Mouse (Mus musculus) Patski (cell line): ENCODE measurements around the gene Gclm. TPM values are rescaled to one million over a fixed set of nuclear protein-coding genes. Genes with fewer than 3 reads are reported as not detected.
"Not testable (repeated sequence)": the region's sequence is repeated elsewhere in the genome, so short reads cannot be mapped to it uniquely, and the experiment has no call there.

Source experiments
- ATAC-seq: fragments of 100-300 bp; one replicate; pipeline ENCODE4 v1.8.0; 2021
- CTCF ChIA-PET: fragments of 350-600 bp; sonication (Branson Sonifier 250); formaldehyde crosslinking; loops from one replicate; lab custom pipeline; 2022; ENCODE audit warnings: inconsistent platforms; lab: Charles Lee
- POLR2A ChIA-PET: fragments of 350-600 bp; sonication (Branson Sonifier 250); formaldehyde crosslinking; loops from one replicate; lab custom pipeline; 2022; ENCODE audit warnings: antibody characterized with exemption, inconsistent platforms; lab: Charles Lee
- DNase-seq: peaks from one replicate; pipeline ENCODE4 v3.0.0-alpha.2; 2011; ENCODE audit warnings: low read depth, low spot score
- H3K27me3 ChIP-seq: fragments of 371-371 bp; one replicate; pipeline ENCODE4 v1.5.1; 2021
- CTCF ChIP-seq: fragments of 100-300 bp; IDR thresholded peaks from one replicate; pipeline ENCODE4 v1.5.1; 2021
- in situ Hi-C: fragments of 300-500 bp; cut with MboI; formaldehyde crosslinking; loops from 3 replicates; pipeline ENCODE4 v1.11.1; 2018; ENCODE audit warnings: low pct_unique_long_range_greater_than_20kb, mixed read lengths
- polyA plus RNA-seq: library from polyadenylated mRNA; unstranded; gene quantifications from one replicate; pipeline ENCODE4 v1.2.3, GENCODE M21; 2021

Gclm gene
- polyA plus RNA-seq, 1 experiment from 2014 or later = 459 TPM

DNA sequence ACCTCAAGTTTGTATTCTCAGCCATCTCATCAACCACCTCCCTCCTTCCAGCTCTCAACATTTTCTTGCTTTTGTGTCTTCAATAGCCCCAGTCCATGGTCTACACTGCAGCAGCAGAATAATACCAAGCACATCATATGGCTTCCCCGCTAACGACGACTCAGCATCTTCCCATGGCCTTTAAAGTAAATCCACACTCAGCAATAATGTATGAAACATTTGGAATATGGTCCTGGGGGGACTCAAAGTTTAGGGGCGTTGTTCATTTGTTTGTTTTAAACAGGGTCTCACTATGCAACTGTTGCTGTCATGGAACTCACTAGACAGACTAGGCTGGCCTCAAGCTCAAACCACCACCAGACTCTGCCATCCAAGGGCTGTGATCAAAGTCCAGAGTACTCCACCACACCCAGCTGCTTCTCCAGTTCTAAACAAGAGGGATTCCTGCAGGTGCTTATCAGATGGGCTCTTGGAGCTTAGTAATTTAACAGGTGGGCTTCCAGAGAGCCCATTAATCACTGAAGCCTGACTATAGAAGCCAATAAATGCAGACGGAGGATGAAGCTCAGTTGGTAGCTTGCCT lies 43.3 kb downstream of the Gclm start:
- H3K27me3 ChIP-seq = no peaks in the 10 kb centered on the region
- CTCF ChIA-PET = interaction anchor here (1.1 kb wide), 2 partner anchors 119 to 174 kb away, joined by 3 to 5 read pairs; no protein-coding TSS in a partner anchor
- no peak for TF ChIP-seq CTCF
- in situ Hi-C loops = no loop called here
- POLR2A ChIA-PET = interaction anchor here (0.6 to 1.0 kb wide), 2 partner anchors 9 to 257 kb away, joined by 3 read pairs; no protein-coding TSS in a partner anchor
- ATAC-seq (no peak), DNase-seq (no peak)

DNA sequence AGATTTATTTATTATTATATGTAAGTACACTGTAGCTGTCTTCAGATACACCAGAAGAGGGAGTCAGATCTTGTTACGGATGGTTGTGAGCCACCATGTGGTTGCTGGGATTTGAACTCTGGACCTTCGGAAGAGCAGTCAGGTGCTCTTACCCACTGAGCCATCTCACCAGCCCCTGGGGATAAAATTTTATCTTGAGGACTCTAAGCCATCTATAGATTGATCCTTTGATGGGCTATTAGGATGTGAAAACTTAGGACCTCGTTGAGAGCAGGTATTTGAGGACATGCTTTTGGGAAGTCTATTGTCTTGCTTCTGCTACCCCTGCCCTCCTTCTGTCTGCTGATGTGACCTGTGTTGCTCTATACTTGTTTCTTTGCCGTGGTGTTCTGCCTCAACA lies 44.0 kb downstream of the Gclm start:
- in situ Hi-C loops, DNase-seq, H3K27me3 ChIP-seq, ATAC-seq: not testable (repeated sequence)
- CTCF ChIA-PET = interaction anchor here (0.8 to 2.0 kb wide), 5 partner anchors 9 to 173 kb away, joined by 3 to 8 read pairs (median 3); no protein-coding TSS in a partner anchor
- POLR2A ChIA-PET = interaction anchor here (0.7 to 1.0 kb wide), 2 partner anchors 10 to 304 kb away, joined by 3 read pairs; no protein-coding TSS in a partner anchor

DNA sequence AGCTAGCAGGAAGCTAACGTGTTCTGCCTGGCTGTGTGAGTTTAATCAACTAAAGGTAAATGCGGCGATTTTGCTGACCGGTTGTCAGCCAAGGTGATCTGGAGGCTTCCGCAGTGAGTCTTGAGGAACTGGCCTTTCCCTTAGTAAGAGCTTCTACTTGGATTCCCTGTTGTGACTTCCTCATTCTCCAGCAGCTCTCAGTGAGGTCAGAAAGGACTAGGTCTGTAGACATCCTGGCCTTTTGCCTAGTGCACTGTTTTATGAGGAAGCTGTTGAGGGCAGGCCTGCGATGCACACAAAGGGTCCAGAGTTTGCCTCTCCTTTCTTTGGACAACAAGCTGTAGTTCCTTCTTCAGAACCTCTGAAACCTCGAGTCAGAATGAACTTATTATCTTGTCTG lies 45.3 kb downstream of the Gclm start:
- no peak for TF ChIP-seq CTCF
- no peaks in the 10 kb centered on the region for H3K27me3 ChIP-seq
- ChIA-PET POLR2A (no interaction called here), CTCF (interaction anchor here (1.0 to 4.2 kb wide), 8 partner anchors 8 to 121 kb away, joined by 3 to 22 read pairs (median 4); no protein-coding TSS in a partner anchor)
- no peak for DNase-seq
- in situ Hi-C loops = no loop called here
- ATAC-seq = no peak

DNA sequence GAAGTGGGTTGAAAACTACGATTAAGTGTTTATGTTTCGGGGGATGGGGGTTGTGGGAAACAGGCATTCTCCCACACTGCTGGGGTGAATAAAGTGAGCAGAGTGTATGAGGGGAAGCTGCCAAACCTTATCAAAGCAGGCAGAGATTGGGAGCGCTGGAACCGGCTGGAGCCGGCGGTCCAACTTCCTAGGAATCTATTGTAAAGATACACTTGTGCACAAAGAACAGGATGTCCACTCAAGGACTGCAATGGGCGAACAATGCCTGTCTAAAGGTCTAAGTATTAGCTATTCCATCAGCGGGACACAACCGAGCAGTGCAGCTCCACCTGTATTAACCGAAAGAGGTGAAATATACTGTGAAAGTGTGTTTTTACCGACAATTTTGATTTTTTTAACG lies 46.5 kb downstream of the Gclm start:
- no peak for TF ChIP-seq CTCF
- ChIA-PET POLR2A (interaction anchor here (0.6 to 1.9 kb wide), 3 partner anchors 18 to 689 kb away, joined by 3 to 4 read pairs (median 4); partner anchors contain the start of gene Dnttip2), CTCF (interaction anchor here (0.8 to 4.2 kb wide), 13 partner anchors 9 to 175 kb away, joined by 3 to 22 read pairs (median 4); no protein-coding TSS in a partner anchor)
- H3K27me3 ChIP-seq = no peaks in the 10 kb centered on the region
- ATAC-seq (no peak), DNase-seq (no peak)
- in situ Hi-C loops = no loop called here

DNA sequence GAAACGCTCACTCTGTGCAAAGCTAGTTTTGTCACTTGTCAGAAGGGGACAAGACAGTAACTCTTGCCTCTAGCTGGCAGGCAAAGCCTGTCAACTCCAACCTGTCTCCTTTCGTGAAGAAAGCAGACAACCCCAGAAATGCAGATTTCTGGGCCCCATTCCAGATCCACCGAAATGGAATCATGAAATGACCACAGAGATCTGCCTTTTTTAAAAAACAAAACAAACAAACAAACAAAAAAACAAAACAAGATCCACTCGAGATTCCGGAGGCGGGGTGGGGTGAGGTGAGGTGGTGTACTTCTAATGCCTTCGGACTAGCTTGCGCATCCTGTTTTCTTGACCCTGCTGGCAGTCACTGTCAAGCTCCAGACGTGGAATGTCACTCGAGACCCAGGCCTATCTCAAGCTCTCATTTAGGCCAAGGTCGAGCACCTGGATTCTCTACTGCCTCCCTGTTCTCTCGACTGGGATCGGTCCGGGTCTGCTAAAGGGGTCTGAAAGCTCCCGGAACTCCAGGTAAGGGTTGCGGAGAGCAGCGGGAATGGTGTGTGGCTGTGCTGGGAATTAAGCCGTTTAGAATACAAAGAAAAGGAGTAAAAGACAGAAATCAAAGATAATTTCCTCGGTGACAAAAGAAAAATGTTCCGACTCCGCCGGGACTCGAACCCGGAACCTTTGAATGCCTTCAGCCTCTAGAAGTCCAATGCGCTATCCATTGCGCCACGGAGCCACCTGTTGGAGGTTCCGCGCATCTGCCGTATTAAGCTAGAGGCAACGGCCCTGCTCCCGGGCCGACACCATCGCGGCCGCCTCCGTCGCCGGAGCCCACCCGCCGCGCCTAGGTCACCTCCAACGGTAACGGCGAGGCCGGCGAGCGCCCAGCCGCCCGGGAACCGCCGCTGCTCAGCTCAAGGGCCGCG lies 47.2 kb downstream of the Gclm start:
- in situ Hi-C loops = no loop called here
- DNase-seq (peak; percentile 77), ATAC-seq (peak; percentile 71)
- no peaks in the 10 kb centered on the region for H3K27me3 ChIP-seq
- CTCF ChIA-PET = interaction anchor here (0.6 to 4.2 kb wide), 14 partner anchors 12 to 325 kb away, joined by 3 to 22 read pairs (median 4); no protein-coding TSS in a partner anchor
- POLR2A ChIA-PET = interaction anchor here (0.6 to 1.9 kb wide), 7 partner anchors 15 to 689 kb away, joined by 3 to 6 read pairs (median 4); partner anchors contain the start of gene Dnttip2
- no peak for TF ChIP-seq CTCF

DNA sequence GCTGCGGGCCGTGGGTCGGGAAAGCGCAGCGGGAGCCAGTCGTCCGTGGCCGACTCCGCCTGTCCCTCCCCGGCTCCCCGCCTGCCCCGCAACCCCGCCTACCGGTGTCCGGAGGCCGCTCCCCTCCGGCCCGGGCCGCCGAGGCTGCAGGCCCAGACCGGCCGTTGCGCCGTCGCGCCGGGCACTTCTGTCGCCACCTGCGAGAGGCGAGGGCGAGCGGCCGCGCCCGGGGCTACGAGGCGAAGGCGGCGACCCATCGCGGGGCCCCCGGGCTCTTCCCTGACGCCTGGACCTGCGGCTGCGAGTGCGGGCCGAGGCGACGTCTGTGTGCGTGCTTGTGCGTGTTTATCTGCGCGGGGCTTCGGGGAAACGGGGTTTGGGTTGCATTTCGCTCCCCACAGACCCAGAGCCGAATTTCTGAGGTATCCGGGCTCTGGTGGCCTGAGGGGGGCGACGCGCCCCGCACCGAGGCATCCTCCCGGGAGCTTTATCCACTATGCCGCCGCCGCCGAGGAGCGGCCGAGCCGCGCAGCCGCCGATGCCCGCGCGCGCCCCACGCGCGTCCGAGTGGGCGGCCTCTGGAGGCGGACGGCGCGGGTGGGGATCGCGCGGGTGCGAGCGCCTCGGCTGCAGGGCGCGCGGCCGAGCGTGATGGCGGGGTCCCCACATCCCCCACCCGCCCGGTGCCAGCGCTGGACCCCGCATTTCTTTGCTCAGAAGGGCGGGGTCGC lies 48.0 kb downstream of the Gclm start:
- ChIA-PET POLR2A (interaction anchor here (1.2 to 1.9 kb wide), 4 partner anchors 16 to 125 kb away, joined by 4 to 6 read pairs (median 4); no protein-coding TSS in a partner anchor), CTCF (interaction anchor here (0.9 to 4.2 kb wide), 8 partner anchors 13 to 185 kb away, joined by 3 to 22 read pairs (median 4); no protein-coding TSS in a partner anchor)
- TF ChIP-seq CTCF = no peak
- no peaks in the 10 kb centered on the region for H3K27me3 ChIP-seq
- in situ Hi-C loops = no loop called here
- DNase-seq (no peak), ATAC-seq (peak; percentile 93)

DNA sequence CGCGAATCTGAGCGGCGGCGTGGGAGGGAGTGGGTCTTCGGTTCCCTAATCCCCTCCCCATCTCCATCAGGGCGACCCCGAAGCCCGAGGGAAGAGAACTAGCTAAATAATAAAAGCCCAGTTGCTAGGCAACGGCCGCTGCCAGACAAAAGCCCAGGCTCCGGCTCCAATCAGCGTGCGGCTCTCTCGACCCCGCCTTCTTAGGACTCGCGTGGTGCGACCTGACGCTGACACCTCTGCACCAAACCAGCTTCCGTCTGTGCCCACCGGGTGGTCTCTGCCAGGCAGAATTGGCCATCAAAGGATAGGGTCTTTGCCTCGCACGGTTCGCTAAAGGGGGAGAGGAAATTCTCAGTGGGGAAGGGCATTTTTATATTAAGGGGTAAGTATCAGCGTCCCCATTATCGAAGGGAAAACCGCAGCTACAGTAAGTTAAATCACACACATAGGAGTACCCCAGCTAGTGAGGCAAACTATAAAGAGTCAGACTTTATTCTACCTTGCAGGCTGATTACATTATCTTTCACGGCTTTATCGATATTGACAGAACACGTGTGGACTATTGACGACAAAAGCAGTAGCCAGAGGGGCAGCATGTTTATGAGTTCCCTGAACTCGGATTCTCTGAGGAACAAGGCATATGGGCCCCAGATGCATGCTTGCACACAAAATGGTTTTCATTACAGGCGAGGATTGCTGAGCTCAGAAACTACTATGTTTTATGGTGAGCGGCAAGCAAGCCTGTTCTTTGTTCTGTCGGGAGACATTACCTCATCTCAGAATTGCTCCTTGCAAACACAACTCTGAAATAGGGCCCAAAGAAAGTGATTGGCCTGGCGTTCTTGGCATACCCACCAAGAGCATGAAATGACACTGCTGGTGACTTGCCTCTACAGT lies 48.8 kb downstream of the Gclm start, which contains the start of gene Bcar3:
Gene Bcar3, plus strand, starts transcription at position 183 of the 897 bp plus-strand sequence.
- H3K27me3 ChIP-seq = no peaks in the 10 kb centered on the region
- in situ Hi-C loops = no loop called here
- CTCF ChIA-PET = interaction anchor here (0.7 to 4.2 kb wide), 8 partner anchors 10 to 337 kb away, joined by 3 to 22 read pairs (median 4); no protein-coding TSS in a partner anchor
- ATAC-seq (peak; percentile 78), DNase-seq (peak; percentile 69)
- POLR2A ChIA-PET = interaction anchor here (0.6 to 1.9 kb wide), 3 partner anchors 36 to 126 kb away, joined by 3 to 6 read pairs (median 4); no protein-coding TSS in a partner anchor
- no peak for TF ChIP-seq CTCF

DNA sequence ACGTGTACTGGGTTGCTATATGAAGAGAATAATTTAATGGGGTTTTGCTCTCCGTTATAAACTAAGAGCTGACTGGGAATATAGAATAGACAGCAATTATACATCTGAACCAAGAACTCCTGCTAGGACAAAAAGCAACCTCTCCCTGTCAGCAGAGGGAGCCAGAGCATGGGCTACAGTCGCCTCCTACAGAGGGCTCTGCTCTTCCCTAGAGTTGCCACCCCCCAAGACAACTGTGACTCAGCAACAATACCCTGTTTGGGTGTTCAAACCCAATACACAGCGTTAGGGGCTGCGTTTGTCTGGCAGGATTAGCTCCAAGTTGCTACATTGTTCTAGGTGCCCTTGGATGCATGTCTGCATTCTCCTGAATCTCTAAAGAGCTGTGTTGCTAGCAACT lies 50.2 kb downstream of the Gclm start:
- DNase-seq (no peak), ATAC-seq (no peak)
- ChIA-PET CTCF (interaction anchor here (0.7 to 2.7 kb wide), 16 partner anchors 9 to 351 kb away, joined by 3 to 10 read pairs (median 4); no protein-coding TSS in a partner anchor), POLR2A (interaction anchor here (0.8 kb wide), 1 partner anchor 43 kb away, joined by 3 read pairs; no protein-coding TSS in a partner anchor)
- no peak for TF ChIP-seq CTCF
- in situ Hi-C loops = no loop called here
- no peaks in the 10 kb centered on the region for H3K27me3 ChIP-seq
